Mouse (Mus musculus): Measurements from ENCODE around the gene Maml3. TPM values are rescaled to one million over a fixed set of nuclear protein-coding genes. Genes with fewer than 3 reads are reported as not detected.

The Maml3 gene
- total RNA-seq, 2 experiments from 2014 or later: 6.5 to 7.3 TPM

GRCm38 (mm10) chr3:52091261-52091797 is 13.5 kb downstream of the Maml3 start:
- DNase-seq (ENCODE audit: low spot score in 2 of 2): no peak

- no peak for DNase-seq (ENCODE audit: low spot score in 2 of 2)
Observed at GRCm38 (mm10) chr3:52090230-52090873, 14.5 kb downstream of the Maml3 start.

DNA sequence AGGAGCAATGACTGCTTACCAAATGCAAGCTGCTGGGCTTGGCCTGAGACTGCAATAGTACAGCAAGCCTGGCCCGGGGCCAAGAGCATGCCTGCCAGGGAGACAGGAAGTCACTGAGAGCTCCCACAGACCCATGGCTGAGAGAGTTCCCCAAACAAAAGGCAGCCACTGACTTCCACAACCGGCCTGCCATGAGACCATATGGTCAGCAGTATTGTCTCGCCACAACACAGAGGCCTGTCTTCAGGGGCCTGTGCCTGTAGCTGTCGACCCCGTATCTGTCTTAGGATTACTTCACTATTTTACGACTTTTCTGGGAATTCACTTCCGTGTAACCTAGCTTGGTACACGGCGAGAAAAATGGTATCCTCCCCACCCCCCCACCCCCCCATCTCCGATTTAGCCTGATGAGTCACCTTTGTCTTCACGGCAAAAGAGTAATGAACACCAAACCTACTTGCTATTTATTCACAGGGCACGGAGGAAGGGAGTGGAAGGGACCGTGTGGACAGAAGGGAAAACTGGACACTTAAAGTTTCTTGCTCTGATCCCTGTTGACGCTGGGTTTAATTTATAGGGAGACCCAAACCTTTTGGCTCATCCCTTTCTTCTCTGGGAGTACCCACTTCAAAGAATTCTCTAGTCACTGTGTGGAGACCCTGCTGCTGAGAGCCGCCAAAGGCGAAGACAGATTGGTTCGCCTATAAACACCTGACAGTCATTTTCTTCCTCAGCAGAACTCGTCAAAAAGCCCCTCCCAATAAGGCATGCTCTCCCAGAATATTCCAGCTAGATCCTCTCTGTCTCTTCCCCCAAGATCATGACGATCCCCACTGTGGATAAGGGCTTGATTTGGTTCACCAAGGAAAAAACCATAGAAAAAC is 16.2 kb downstream of the Maml3 start:
- peak; percentile 92 to 95 for DNase-seq (ENCODE audit: low spot score in 2 of 2)

DNA sequence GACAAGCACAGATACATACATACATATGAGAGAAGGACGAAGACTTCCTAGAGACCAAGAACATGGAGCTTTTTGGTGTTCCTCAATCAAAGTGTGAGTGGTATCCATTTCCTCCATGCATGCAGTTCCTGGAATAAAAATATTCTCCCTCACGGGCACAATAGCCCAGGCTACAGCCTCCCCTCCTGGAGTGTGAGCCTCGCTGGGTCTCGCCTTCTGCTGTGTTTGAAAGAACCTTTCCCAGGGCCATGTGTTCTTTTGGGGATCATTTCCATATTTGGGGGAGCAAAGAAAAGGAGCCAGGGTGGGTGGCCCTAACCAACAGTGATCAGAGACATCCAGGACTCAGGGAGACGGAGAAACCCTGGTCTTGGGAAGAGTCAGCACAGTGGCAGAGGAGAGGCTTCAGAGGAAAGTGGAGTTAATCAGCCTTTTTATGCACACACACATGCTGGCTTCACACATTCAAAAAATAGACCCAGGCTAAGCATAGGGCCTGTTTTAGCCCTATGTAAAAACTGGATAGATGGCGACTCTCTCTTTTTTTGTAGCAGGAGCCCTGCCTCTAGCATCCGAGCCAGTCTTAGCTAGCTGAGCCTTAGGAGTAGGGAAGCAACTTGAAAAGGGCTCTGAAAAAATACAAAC is 17.1 kb downstream of the Maml3 start:
- no peak for DNase-seq (ENCODE audit: low spot score in 2 of 2)

GRCm38 (mm10) chr3:52078763-52079162 is 26.1 kb downstream of the Maml3 start:
- no peak for DNase-seq (ENCODE audit: low spot score in 2 of 2)

DNA sequence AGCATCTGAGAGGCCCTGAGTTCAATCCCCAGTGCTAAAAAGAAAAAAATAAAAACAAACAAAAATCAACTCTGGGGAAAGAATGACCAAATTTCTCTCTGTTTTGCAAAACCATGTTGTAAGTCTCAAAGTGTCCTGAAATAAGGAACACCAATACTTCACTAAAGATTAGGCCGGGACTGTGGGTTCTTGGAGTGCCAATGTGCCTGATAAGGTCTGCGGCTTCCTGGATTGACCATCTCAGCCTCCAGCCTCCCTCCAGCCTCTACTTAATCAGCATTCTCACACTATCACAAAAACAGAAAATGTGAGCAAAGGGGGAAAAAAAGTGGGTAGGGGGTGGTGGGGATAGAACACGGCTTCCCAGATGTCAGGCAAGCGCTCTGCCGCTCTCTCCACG is 30.9 kb downstream of the Maml3 start:
- DNase-seq (ENCODE audit: low spot score in 2 of 2): no peak

DNA sequence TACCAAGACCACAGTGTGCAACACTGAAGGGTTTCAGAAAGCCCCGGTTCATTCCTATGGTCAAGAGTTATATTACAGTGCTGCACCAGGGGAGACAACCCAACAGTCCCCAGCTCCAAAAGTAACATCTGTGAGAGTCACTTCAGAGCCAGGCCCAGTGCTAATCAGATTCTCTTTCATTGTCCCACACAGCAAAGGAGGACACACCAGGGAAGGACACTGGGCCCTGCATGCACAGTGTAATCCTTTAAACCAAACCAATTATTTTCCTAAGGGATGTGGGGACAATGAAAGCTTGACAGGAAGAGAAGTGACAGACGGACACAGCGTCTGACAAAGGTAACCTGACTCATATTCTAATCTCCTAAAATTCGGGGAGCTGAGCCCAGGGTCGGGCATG is 32.9 kb downstream of the Maml3 start:
- DNase-seq (ENCODE audit: low spot score in 2 of 2): no peak

DNA sequence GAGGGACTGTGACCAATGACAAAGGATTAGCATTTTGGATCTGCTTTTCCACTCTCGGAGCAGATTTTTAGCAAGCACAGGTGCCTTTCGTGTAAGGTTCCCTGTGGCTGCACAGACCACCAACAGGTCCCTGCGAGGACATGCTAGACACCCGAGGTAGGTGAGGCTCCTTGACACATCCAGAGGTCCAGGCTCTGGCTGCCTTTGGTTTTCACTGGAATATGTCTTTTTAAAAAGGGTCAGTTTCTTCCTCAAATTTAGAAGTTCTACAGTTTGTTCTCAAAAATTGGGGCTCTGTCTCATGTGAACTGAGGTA is 34.8 kb downstream of the Maml3 start:
- no peak for DNase-seq (ENCODE audit: low spot score in 2 of 2)

DNA sequence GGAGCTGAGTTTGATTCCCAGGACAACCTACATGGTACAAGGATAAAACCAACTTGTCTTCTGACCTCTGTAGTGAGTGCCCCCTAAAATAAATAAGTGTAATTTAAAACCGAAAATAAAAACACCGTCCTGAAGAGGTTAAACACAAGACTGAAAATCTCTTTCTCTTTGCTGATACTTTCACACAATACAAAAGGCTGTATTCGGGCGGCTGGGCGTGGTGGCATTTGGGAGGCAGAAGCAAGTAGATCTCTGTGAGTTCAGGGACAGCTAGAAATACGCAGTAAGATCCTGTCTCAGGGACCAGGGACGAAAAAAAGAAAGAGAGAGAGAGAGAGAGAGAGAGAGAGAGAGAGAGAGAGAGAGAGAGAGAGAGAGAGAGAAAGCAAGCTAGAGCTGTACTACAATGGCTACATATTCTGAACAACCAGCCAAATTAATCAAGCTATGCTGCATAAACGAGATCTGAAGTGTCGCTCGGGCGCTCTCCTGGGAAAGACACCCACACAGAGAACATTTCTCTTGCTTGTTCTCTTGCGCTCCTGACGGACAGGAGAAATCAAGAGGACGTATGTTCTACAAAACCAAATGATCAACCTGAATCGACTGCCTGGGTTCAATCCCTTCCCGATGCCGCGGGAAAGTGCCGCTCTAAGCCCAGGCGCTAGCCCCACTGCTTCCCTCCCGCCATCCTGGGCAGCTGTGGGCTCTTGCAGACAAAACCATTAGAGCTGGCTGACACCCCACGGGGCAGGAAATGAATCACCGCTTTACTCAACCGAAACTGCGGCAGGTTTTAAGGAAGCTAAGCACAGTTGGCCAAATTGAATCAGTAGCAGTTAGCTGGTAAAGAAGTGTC is 35.3 kb downstream of the Maml3 start:
- DNase-seq (ENCODE audit: low spot score in 2 of 2): peak; percentile 30 to 34

DNA sequence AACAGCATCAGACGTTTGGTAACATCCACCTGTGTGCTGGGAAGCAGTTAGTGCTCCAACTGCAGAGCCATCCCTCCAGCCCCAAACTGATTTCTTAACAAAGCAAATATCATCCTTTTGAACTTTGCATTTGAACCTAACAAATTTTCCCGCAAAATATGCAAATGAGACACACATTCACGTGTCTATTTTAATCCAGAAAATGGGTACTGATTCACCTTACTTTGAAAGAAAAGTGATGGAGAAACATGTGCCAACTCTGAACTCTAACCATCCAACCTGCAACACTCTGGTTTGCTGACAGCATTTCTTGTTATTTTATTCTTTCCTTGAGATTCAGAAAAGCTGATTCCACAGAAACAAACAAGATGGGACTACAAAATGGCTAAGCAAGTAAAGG is 36.0 kb downstream of the Maml3 start:
- no peak for DNase-seq (ENCODE audit: low spot score in 2 of 2)

DNA sequence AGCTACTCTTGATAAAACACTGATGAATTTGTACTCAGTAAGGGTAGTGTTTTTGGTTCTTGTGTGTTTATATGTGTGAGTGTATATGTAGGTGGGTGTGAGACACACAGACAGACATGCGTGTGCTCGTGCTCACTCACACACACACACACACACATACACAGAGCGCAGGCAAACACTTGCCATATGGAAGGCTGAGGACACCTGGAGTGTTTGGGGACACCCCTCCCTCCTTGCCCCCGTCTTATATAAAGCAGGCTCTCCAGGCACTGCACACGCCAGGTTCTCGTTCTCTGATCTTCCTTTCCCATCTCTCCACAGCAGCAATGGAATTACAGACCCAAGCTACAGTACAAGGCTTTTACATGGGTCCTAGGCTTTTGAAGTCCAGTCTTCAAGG is 37.7 kb downstream of the Maml3 start:
- no peak for DNase-seq (ENCODE audit: low spot score in 2 of 2)

- DNase-seq (ENCODE audit: low spot score in 2 of 2): no peak
Observed at GRCm38 (mm10) chr3:52066142-52066541, 38.7 kb downstream of the Maml3 start.

GRCm38 (mm10) chr3:52063261-52063655 is 41.6 kb downstream of the Maml3 start:
- no peak for DNase-seq (ENCODE audit: low spot score in 2 of 2)

GRCm38 (mm10) chr3:52062389-52063260 is 42.3 kb downstream of the Maml3 start:
- DNase-seq (ENCODE audit: low spot score in 2 of 2): no peak

GRCm38 (mm10) chr3:52061472-52062388 is 43.1 kb downstream of the Maml3 start:
- no peak for DNase-seq (ENCODE audit: low spot score in 2 of 2)

DNA sequence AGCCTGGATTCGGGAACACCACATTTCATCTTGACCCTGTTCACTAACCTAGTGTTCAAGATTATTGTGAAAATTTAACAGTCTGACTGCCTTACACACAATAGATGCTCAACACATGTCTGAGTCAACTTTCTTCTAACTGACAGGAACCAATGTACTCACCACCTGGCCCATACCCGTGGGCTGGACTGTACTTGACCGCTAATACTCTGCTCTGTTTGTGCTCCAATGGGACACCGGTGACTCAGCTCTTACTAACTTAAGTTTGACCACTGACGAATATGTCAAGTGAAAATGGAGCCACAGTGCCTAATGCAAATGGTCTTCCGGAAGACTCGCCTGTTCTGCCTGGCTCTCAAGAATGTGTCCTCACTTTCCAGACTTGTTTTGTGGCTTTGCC is 44.0 kb downstream of the Maml3 start:
- no peak for DNase-seq (ENCODE audit: low spot score in 2 of 2)

DNA sequence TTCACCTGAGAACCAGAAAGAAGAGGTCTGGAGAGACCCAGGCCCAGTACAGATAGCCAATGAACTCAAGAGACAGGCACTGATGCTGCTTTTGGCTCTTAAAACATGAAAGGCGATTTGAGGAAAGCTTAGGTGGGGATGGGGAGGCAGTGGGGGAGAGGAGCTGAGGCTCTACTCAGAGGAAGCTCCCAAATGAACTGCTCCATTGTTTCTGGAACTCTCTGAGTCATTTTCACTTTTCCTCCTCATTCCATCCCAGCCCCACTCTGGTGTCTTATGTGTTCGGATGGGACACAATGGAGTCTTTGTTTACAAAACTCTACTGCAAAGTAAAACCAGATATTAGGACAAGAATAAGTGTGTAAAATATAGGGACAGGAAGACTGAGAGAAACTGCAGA is 53.1 kb downstream of the Maml3 start:
- no peak for DNase-seq (ENCODE audit: low spot score in 2 of 2)

DNA sequence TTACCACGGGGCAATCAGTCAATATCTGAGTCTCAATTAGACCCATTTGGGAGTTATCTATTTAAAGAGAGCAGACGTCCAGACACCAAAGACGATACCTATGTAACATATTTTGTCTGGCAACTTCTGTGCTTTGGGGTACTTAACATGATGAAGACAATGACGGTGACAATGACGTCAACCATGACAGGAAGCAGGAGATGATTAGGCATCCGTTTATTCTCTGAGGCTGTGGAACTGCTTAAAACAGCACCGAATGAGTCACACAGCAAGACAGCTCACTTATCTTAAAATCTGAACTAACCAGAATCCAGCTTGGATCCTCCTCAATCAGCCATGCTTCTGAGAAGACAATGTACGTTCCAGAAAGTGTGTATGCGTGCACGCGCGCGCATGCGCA is 56.8 kb downstream of the Maml3 start:
- no peak for DNase-seq (ENCODE audit: low spot score in 2 of 2)

DNA sequence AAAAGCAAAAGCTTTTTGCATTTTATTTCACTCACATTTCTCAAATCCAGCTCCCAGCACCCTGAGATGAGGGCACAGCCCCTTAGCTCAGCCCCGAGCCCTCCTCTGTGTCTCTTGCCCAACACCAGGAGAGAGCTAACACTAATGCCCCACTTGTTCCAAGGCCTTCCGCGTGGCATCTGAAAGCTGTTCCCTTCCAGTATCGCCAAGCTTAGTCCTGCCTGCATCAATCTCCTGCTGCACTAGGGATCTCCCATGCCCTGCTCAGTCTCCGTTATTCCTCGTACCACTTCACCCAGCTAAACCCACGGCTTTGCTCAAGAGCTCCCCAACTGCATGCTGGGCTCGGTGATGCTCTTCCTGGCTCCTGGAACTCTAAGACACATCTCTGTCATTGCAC is 57.3 kb downstream of the Maml3 start:
- DNase-seq (ENCODE audit: low spot score in 2 of 2): no peak

All from gastrocnemius, postnatal 4 days (tissue).